Mouse (Mus musculus) neural tube, embryonic 11.5 days (tissue): Measurements from ENCODE around the gene Syde1. TPM values are rescaled to one million over a fixed set of nuclear protein-coding genes. Genes with fewer than 3 reads are reported as not detected.
A peak's percentile ranks its signal among the peaks of the same experiment; 100 is the strongest.

Source experiments
- ATAC-seq: fragments of 200-750 bp; cut with Nextera tagmentation; 2 replicates; pipeline ENCODE4 v1.8.0; 2017; ENCODE audit warnings: moderate number of reproducible peaks, mild to moderate bottlenecking, moderate TSS enrichment, moderate library complexity; ENCODE audit not compliant: insufficient read depth, low FRiP score, low TSS enrichment
- DNase-seq: peaks from one replicate; pipeline ENCODE4 v3.0.0-alpha.2; 2015; ENCODE audit warnings: low spot score
- H3K27ac ChIP-seq: fragments of 300-500 bp; sonication (generic); 2 replicates; pipeline ENCODE4 v1.5.1; 2014; ENCODE audit warnings: low read depth, mild to moderate bottlenecking, low read length
- H3K27me3 ChIP-seq: fragments of 300-500 bp; sonication (generic); 2 replicates; pipeline ENCODE4 v1.6.1; 2014; ENCODE audit warnings: mild to moderate bottlenecking, low read length, mixed read lengths; ENCODE audit not compliant: control insufficient read depth, insufficient read depth
- H3K36me3 ChIP-seq: fragments of 300-500 bp; sonication (generic); 2 replicates; pipeline ENCODE4 v1.6.1; 2014; ENCODE audit warnings: mild to moderate bottlenecking, low read length, moderate library complexity, mixed read lengths; ENCODE audit not compliant: control insufficient read depth, insufficient read depth
- H3K4me1 ChIP-seq: fragments of 300-500 bp; sonication (generic); 2 replicates; pipeline ENCODE4 v1.6.1; 2014; ENCODE audit warnings: low read length, mixed read lengths; ENCODE audit not compliant: control insufficient read depth, insufficient read depth
- H3K4me2 ChIP-seq: fragments of 300-500 bp; sonication (generic); 2 replicates; pipeline ENCODE4 v1.6.1; 2014; ENCODE audit warnings: low read depth, mild to moderate bottlenecking, moderate library complexity
- H3K4me3 ChIP-seq: fragments of 300-500 bp; sonication (generic); 2 replicates; pipeline ENCODE4 v1.5.1; 2014; ENCODE audit warnings: low read depth, low read length
- H3K9ac ChIP-seq: fragments of 300-500 bp; sonication (generic); 2 replicates; pipeline ENCODE4 v1.6.1; 2014; ENCODE audit warnings: mild to moderate bottlenecking, low read length
- H3K9me3 ChIP-seq: fragments of 300-500 bp; sonication (generic); 2 replicates; pipeline ENCODE4 v1.6.1; 2016; ENCODE audit warnings: low read length; ENCODE audit not compliant: control insufficient read depth
- WGBS: fragments of 180-500 bp; shearing (Covaris S2); extraction: QIAGEN DNeasy Blood & Tissue Kit; methylation state at CpG from one replicate; pipeline ENCODE4 v1.1.7; 2014; 5-methylcytosine and 5-hydroxymethylcytosine counted together
- polyA plus RNA-seq: library from polyadenylated mRNA; unstranded; fragments of >200 nt; fragmentation: Nextera tagmentation; extraction: Ambion mirVana; gene quantifications from 2 replicates; pipeline ENCODE4 v1.2.1, GENCODE M21; 2014

Gene Syde1
- polyA plus RNA-seq, 1 experiment from 2014 or later: 14.0 TPM

DNA sequence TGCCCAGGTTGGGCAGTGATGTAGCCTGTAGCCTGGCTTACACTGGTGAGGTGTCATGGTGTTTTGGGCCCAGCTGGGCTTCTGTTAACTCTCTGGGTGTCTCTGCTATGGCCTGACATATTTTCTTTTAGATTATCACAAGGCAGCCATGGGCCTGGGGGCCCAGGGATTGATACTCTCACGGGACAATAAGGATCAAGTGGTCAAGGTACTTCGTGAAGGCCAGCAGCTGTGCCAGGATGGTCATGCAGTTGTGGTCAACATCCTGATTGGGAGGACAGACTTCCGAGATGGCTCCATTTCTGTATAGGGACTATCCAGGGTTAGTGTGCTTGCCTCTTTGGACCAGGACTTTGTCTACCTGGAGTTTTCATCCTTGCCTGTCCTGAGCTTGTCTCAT, 7.8 kb downstream of the Syde1 start:
- Histone ChIP-seq H3K36me3 (peaks cover 17% of the 10 kb centered on the region), H3K4me3 (no peak overlapping the region), H3K27me3 (no peaks in the 10 kb centered on the region), H3K9ac (no peak overlapping the region), H3K27ac (no peak overlapping the region), H3K4me2 (no peak overlapping the region), H3K4me1 (no peaks in the 10 kb centered on the region), H3K9me3 (no peaks in the 10 kb centered on the region)
- WGBS: 82% methylated on average over 3 of the region's 3 CpGs
- ATAC-seq (no peak), DNase-seq (no peak)

DNA sequence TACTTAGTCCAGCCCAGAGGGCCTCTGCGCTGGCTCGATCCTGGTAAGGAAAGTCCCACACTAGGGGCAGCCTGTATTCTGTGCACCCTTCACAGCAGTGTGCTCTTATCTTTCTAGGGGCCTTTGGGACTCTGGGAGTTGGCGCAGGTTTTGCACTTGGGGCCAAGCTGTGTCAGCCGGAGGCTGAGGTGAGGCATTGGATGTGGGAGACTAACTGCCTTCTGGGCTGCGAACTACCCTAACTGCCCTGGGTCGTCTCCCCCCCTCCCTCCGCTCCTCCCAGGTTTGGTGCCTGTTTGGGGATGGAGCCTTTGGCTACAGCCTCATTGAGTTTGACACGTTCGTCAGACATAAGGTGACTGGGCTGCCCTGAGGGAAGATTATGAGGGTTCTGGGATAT, 8.4 kb downstream of the Syde1 start:
- no peak overlapping the region for H3K4me2 ChIP-seq
- H3K36me3 ChIP-seq: peaks cover 16% of the 10 kb centered on the region
- no peak overlapping the region for H3K4me3 ChIP-seq
- H3K4me1 ChIP-seq: no peaks in the 10 kb centered on the region
- no peak for ATAC-seq
- 71% methylated on average over 9 of the region's 9 CpGs for WGBS
- no peak for DNase-seq
- no peak overlapping the region for H3K9ac ChIP-seq
- H3K9me3 ChIP-seq: no peaks in the 10 kb centered on the region
- H3K27me3 ChIP-seq: no peaks in the 10 kb centered on the region
- no peak overlapping the region for H3K27ac ChIP-seq

DNA sequence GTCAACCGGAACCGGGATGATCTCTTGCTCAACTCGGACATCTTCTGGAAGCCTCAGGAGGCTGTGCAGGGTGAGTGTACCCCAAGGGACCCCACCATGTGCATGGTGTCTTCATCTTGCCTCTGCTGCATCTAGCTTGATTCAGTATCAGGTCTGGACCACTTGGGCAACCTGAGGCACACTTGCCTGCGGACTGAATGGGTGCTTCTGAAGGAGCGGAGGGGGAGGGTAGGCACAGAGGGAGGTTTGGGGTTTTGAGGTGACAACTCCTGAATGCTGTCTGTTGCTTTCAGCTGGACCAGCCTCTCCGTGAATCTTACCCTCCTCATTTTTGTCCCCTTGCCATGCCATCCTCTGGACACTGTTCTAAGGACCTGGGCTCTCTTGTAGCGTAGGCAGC, 10.6 kb downstream of the Syde1 start:
- Histone ChIP-seq H3K4me2 (no peak overlapping the region), H3K4me1 (no peaks in the 10 kb centered on the region), H3K9me3 (no peaks in the 10 kb centered on the region), H3K4me3 (no peak overlapping the region), H3K9ac (no peak overlapping the region), H3K27ac (no peak overlapping the region), H3K36me3 (peaks cover 12% of the 10 kb centered on the region), H3K27me3 (no peaks in the 10 kb centered on the region)
- 94% methylated on average over 7 of the region's 7 CpGs for WGBS
- DNase-seq: no peak
- ATAC-seq: no peak

DNA sequence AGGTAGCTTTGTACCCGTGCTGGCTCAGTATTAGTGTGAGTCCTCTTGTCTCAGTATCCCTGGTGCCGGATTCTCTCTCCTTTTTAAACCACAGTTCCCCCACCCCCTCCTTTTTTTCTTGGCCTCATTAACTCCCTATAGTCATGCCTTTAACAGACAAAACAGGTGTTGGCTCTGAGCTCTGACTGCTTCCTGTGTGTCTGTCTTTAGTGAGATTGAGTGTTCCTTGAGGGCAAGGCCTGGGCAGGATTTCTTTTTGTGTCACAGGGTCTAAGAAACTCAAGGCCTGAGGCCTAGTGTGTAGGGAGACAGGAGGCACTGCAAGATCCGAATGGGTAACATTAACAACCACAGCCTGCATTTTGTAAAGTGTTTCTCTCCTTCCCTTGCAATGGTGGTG, 13.6 kb downstream of the Syde1 start:
- Histone ChIP-seq H3K9ac (no peak overlapping the region), H3K27ac (no peak overlapping the region), H3K4me3 (no peak overlapping the region), H3K4me1 (0 out of 2 replicates have a peak, but pooled peaks cover 4% of the 10 kb centered on the region), H3K9me3 (no peaks in the 10 kb centered on the region), H3K27me3 (no peaks in the 10 kb centered on the region), H3K36me3 (0 out of 2 replicates have a peak, but pooled peaks cover 2% of the 10 kb centered on the region), H3K4me2 (no peak overlapping the region)
- WGBS: 65% methylated on average over 3 of the region's 3 CpGs
- ATAC-seq (no peak), DNase-seq (no peak)

DNA sequence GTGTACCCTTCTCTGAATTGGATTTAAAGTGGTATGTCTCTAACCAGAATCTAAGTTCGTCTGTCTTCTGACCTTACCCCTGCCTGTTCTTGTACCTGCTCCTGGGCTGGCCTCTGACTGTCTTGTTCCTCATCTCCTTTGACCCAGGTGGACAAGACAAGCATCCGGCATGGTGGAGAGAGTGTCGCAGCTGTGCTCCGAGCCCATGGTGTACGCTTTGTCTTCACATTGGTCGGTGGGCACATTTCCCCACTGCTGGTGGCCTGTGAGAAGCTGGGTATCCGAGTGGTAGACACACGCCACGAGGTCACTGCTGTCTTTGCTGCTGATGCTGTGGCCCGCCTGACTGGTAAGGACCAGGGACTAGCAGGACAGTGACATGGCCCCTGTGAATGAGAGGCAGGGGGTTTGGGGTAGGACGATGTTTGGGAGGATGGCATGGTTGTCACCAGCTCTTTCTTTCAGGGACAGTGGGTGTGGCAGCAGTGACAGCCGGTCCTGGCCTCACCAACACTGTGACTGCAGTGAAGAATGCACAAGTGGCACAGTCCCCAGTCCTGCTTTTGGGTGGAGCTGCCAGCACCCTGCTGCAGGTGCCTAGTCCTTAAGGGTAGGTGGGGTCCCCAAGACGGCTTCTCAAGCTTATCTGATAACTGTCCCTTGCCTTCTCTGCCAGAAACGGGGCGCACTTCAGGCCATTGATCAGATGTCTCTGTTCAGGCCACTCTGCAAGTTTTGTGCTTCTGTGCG, 15.2 kb downstream of the Syde1 start:
- no peak for DNase-seq
- WGBS: 90% methylated on average over 16 of the region's 16 CpGs
- no peaks in the 10 kb centered on the region for H3K27me3 ChIP-seq
- no peak overlapping the region for H3K4me3 ChIP-seq
- 0 out of 2 replicates have a peak, but pooled peaks cover 2% of the 10 kb centered on the region for H3K36me3 ChIP-seq
- H3K9ac ChIP-seq: no peak overlapping the region
- H3K4me2 ChIP-seq: no peak overlapping the region
- ATAC-seq: no peak
- H3K27ac ChIP-seq: no peak overlapping the region
- 0 out of 2 replicates have a peak, but pooled peaks cover 4% of the 10 kb centered on the region for H3K4me1 ChIP-seq
- H3K9me3 ChIP-seq: no peaks in the 10 kb centered on the region

DNA sequence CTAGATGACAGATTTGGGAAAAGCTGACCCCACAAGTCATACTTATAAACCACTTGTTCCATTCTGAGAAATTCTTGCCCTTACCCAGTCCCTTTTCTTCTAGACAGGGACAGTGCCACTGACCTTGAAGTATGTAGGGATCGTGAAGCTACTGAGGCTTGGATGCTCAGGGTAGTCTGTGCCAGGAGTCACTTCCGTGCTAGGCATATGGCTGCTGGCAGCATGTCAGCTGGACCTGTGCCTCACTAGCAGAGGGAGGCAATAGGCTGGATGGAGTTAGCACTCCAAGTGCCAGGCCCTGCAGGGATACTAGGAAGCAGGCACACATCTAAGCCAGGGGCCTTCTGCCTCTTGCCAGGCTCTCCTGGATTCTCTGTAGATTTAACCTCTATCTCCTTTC, 16.1 kb downstream of the Syde1 start:
- WGBS: 88% methylated on average over 2 of the region's 2 CpGs
- no peak for DNase-seq

DNA sequence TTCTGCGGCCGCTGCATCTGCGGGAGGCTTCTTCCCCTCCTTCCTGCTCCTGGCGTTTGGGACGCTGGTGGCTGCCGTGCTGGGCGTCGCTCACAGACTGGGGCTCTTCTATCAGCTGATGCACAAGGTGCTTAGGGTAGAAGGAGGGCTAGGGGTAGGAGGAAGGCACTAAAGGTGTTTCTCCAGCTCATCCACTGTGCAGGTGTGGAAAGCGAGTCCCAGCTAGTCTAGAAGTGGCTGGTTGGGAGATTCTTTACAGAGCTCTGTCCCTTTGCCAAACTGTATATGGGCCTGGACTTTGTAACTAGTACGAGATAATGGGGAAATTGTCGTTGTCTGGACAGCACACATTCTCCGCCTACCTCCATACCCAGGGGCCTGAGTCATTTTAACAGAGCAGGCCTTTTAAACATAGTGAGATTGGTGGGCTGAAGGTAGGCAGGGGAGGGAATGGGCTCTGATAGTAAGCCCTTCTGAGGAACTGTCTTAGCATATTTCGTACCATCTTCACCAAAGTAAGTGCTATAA, 16.6 kb downstream of the Syde1 start:
- ATAC-seq (peak; percentile 33), DNase-seq (no peak)
- Histone ChIP-seq H3K27me3 (no peaks in the 10 kb centered on the region), H3K36me3 (no peaks in the 10 kb centered on the region), H3K27ac (no peak overlapping the region), H3K9me3 (no peaks in the 10 kb centered on the region), H3K4me2 (peak overlapping the region; percentile 60), H3K4me1 (0 out of 2 replicates have a peak, but pooled peaks cover 4% of the 10 kb centered on the region), H3K9ac (peak overlapping the region; percentile 58), H3K4me3 (peak overlapping the region; percentile 54)
- 15% methylated on average over 13 of the region's 13 CpGs for WGBS

More for the DNA sequence above, 16.1 kb downstream of the Syde1 start:
- H3K4me2 ChIP-seq: no peak overlapping the region
- H3K27ac ChIP-seq: no peak overlapping the region
- 0 out of 2 replicates have a peak, but pooled peaks cover 4% of the 10 kb centered on the region for H3K4me1 ChIP-seq
- no peaks in the 10 kb centered on the region for H3K27me3 ChIP-seq
- H3K4me3 ChIP-seq: no peak overlapping the region
- no peak overlapping the region for H3K9ac ChIP-seq
- no peaks in the 10 kb centered on the region for H3K9me3 ChIP-seq
- no peaks in the 10 kb centered on the region for H3K36me3 ChIP-seq
- no peak for ATAC-seq

DNA sequence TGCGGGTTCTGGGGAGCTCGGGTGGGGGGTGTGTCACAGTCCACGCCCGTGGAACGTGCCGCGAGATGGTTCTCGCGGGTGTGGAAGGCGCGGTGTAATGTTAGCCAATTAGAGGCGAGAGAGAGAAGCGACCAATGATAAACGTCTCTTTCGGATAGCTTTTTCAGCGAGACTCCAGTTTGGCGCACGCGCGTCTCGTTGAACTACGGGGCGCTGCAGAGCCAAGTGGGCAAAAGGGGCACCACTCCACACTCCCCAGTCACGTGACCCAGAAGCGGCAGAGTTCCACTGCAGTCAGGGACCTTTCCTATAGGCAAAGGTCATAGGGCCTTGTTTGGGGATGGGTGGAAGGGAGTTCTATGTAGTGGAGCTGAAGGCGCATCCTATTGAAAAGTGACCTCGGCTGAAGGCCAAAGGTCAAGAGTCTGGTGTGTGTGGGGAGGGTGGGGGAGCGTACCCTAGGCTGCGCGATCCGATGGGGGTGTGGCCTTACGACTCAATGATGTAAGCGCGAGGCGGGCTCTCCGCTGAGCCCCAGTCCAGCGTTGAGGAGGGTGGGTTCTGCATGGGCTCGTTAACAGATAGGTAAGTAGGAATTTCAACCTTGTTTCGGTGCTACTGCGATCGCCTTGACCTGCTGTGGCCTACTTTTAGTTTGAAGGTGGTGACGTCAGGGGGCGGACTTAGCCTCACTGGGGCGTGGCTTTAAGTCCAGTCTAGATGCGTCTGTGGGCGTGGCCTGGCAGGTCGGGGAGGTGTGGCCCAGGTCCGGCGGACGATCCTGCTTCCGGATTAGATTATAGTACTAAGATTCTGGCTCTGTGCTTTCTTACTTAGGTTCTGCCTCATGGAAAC, 17.3 kb downstream of the Syde1 start, which contains the start of gene Ilvbl:
Ilvbl (plus strand) TSS at position 97 of the 855 bp plus-strand sequence.
- under 1% methylated on average over 51 of the region's 51 CpGs for WGBS

More for the DNA sequence above, 17.3 kb downstream of the Syde1 start, which contains the start of gene Ilvbl:
- H3K27me3 ChIP-seq: no peaks in the 10 kb centered on the region
- peak within 1 kb of the TSS; percentile 58 for H3K9ac ChIP-seq
- H3K27ac ChIP-seq: peak within 1 kb of the TSS; percentile 56; the same call in 1 of the 2 replicates
- peak within 1 kb of the TSS; percentile 54 for H3K4me3 ChIP-seq
- H3K9me3 ChIP-seq: no peaks in the 10 kb centered on the region
- 0 out of 2 replicates have a peak, but pooled peaks cover 4% of the 10 kb centered on the region for H3K4me1 ChIP-seq
- ATAC-seq (peak; percentile 91), DNase-seq (peak; percentile 95)
- H3K36me3 ChIP-seq: no peaks in the 10 kb centered on the region
- peak within 1 kb of the TSS; percentile 60 for H3K4me2 ChIP-seq
